ENCODE assay signal across 8 mouse cellular contexts in the genomic region with DNA sequence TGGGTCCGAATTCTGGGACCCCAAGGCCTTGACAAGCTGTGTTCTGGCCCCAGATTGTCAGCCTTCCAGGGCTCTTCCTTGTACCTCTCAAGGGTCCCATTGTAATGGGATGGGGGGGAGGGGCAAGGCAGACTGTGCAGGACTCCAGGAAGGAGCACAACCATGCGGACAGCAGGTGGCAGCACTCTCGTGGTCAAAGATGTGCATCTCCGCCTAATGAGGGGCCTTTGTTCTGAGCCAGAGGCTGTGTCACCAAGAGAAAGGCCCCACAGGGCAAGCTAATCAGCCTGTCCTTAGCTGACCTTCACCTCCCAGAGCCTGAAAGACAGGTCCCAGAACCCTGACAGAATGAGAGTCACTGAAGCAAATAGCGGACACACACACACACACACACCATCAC.
DNase-seq lines count a peak whose midpoint lies in the region; ATAC-seq and TF ChIP-seq lines count a peak whose summit lies in the region.

No protein-coding gene starts in this region.

- TF ChIP-seq CTCF in gastrocnemius, adult 2 months (IDR thresholded peaks at IDR 0.05), result peak; percentile 90

- H3K27me3 ChIP-seq in hindbrain, embryonic 16.5 days (replicated peaks; ENCODE audit: control insufficient read depth, insufficient read depth, low read length), result no peaks in the 10 kb centered on the region

- no peaks in the 10 kb centered on the region for H3K9me3 ChIP-seq in hindbrain, embryonic 16.5 days (ENCODE audit: control insufficient read depth, low read length)

- no peak overlapping the region for H3K4me3 ChIP-seq in gastrocnemius, adult 2 months
- H3K4me3 ChIP-seq in hindbrain, embryonic 16.5 days (ENCODE audit: low read length), result no peak overlapping the region

- peak; percentile 75 for ATAC-seq in common myeloid progenitor, adult 5-6 weeks (replicated peaks; ENCODE audit: low read depth, poor library complexity, severe bottlenecking)
- peak; percentile 88 for ATAC-seq in hindbrain, embryonic 16.5 days

- 15% methylated on average over 5 of the region's 5 CpGs for WGBS in hindbrain, embryonic 16.5 days

- no peak overlapping the region for H3K9ac ChIP-seq in hindbrain, embryonic 16.5 days (ENCODE audit: low read depth, low read length)

- DNase-seq in adipocyte (ENCODE audit: low spot score), result peak; percentile 80
- DNase-seq in gastrocnemius, adult 2 months, result peak; percentile 88
- DNase-seq in left cerebral cortex, adult 18-20 months (ENCODE audit: low spot score in 2 of 2), result peak; percentile 84 to 92
- DNase-seq in lung, postnatal 36 days, result peak; percentile 96
- DNase-seq in right cerebral cortex, adult 2 months (ENCODE audit: low spot score in 2 of 2), result peak; percentile 86 to 87
- peak; percentile 88 for DNase-seq in urinary bladder, postnatal 14 days (ENCODE audit: low spot score)

- intact Hi-C loops in gastrocnemius, adult 2 months (cut with DNase I), result loop anchor here (1.0 to 2.0 kb wide), 2 partner anchors 97 to 300 kb away; no protein-coding TSS in a partner anchor

- H3K4me2 ChIP-seq in hindbrain, embryonic 16.5 days (ENCODE audit: low read length), result no peak overlapping the region

- H3K27ac ChIP-seq in gastrocnemius, adult 2 months, result no peak overlapping the region
- no peak overlapping the region for H3K27ac ChIP-seq in hindbrain, embryonic 16.5 days (ENCODE audit: low read depth, low read length)

- no peaks in the 10 kb centered on the region for H3K36me3 ChIP-seq in hindbrain, embryonic 16.5 days (ENCODE audit: control insufficient read depth, insufficient read depth, low read length)

- H3K4me1 ChIP-seq in hindbrain, embryonic 16.5 days (ENCODE audit: control insufficient read depth, insufficient read depth, low read depth, low read length), result no peaks in the 10 kb centered on the region
